Mouse (Mus musculus): ENCODE results near the gene Eapp.
"Not testable (repeated sequence)": the region's sequence is repeated elsewhere in the genome, so short reads cannot be mapped to it uniquely, and the experiment has no call there.

GRCm38 (mm10) chr12:54713822-54714626, 18.3 kb upstream of the Eapp start:
- TF ChIP-seq CTCF (IDR thresholded peaks at IDR 0.05; ENCODE audit: low read depth, low read length); POLR2A (IDR thresholded peaks at IDR 0.05; ENCODE audit: borderline replicate concordance, low read depth, low read length): not testable (repeated sequence)

Data from bone marrow macrophage, adult 2 months (primary cell).